Mouse (Mus musculus) ES-E14 (cell line): ENCODE measurements at regions not wholly inside any gene's neighbourhood (a gene's known extent, or its start where the extent isn't known, plus 50 kb on each side); places are given as distances from the start of the nearest gene placed in this dataset.

ENCODE experiments used
- CHD2 ChIP-seq: IDR thresholded peaks from 2 replicates; pipeline ENCODE4 v1.6.1; 2014; ENCODE audit warnings: mild to moderate bottlenecking, low read depth, low read length, inconsistent platforms
- HCFC1 ChIP-seq: IDR thresholded peaks from 2 replicates; pipeline ENCODE4 v1.6.1; 2012; ENCODE audit warnings: low read length, inconsistent platforms, borderline replicate concordance; ENCODE audit not compliant: insufficient read depth
- MAFK ChIP-seq: IDR thresholded peaks from 2 replicates; pipeline ENCODE4 v1.6.1; 2014; ENCODE audit warnings: mild to moderate bottlenecking, low read depth, low read length, inconsistent platforms; ENCODE audit not compliant: insufficient read depth

- TF ChIP-seq HCFC1 (no peak), CHD2 (no peak), MAFK (no peak)
Observed at GRCm38 (mm10) chr2:48260299-48260698, 553.6 kb upstream of the Acvr2a start.
